8 mouse cellular contexts compared by ENCODE assay signal in the genomic region with DNA sequence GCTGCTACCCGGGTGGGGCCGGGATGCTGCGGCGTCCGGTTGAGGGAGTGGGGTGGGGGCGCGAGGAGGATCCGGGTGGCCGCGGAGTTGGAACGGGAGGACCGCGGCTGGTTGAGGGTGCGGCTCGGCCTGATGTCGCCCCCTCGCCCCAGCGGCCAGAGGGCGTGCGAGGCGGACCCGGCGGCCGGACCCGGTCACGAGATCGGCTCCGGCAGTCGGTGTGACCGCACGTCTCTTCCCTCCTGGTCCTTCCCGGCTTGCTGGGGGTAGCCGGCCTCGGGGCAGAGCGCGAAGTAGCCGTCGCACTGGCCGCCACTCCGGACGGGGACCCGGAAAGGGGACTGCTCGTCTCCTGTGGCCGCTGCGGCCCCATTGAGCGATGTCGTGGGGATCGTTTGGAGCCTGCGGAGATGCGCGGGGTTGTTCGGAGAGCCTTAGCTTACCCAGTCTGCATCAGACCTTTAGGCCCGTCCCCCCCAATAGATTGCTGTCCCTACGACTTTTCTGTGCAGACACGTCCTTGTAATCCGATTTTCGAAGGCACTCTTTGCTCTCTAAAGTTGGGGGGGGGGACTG. TPM values are rescaled to one million over a fixed set of nuclear protein-coding genes. Genes with fewer than 3 reads are reported as not detected.
DNase-seq lines count a peak whose midpoint lies in the region; ATAC-seq and TF ChIP-seq lines count a peak whose summit lies in the region.

No protein-coding gene starts in this region.

- H3K4me1 ChIP-seq in heart, embryonic 13.5 days, result peaks cover 16% of the 10 kb centered on the region
- peaks cover 26% of the 10 kb centered on the region for H3K4me1 ChIP-seq in G1E (ENCODE audit: insufficient read depth, low read depth, low read length)
- peaks cover 11% of the 10 kb centered on the region for H3K4me1 ChIP-seq in forebrain, postnatal 0 days (ENCODE audit: insufficient read depth)

- peak overlapping the region; percentile 85 for H3K27ac ChIP-seq in heart, embryonic 13.5 days (replicated peaks)
- peak overlapping the region; percentile 86 for H3K27ac ChIP-seq in forebrain, postnatal 0 days (ENCODE audit: low read depth, low read length)

- no peaks in the 10 kb centered on the region for H3K9me3 ChIP-seq in heart, embryonic 13.5 days
- H3K9me3 ChIP-seq in G1E (replicated peaks), result no peaks in the 10 kb centered on the region
- no peaks in the 10 kb centered on the region for H3K9me3 ChIP-seq in forebrain, postnatal 0 days (ENCODE audit: low read length)

- peak; percentile 85 for ATAC-seq in heart, embryonic 13.5 days (ENCODE audit: extremely low read depth, insufficient number of reproducible peaks, low FRiP score, low TSS enrichment)
- ATAC-seq in G1E (ENCODE audit: extremely low read depth, insufficient number of reproducible peaks, low FRiP score, poor library complexity, severe bottlenecking), result no peak
- ATAC-seq in forebrain, postnatal 0 days, result peak; percentile 42
- peak; percentile 28 for ATAC-seq in megakaryocyte-erythroid progenitor cell, adult 5-6 weeks (replicated peaks; ENCODE audit: low FRiP score, low TSS enrichment, poor library complexity, severe bottlenecking)

- H3K27me3 ChIP-seq in heart, embryonic 13.5 days (replicated peaks), result no peaks in the 10 kb centered on the region
- no peaks in the 10 kb centered on the region for H3K27me3 ChIP-seq in G1E (ENCODE audit: insufficient read depth, low read length)
- no peaks in the 10 kb centered on the region for H3K27me3 ChIP-seq in forebrain, postnatal 0 days (ENCODE audit: insufficient read depth, low read length)

- WGBS in heart, embryonic 13.5 days, result under 1% methylated on average over 49 of the region's 57 CpGs
- WGBS in forebrain, postnatal 0 days, result under 1% methylated on average over 54 of the region's 57 CpGs

- H3K9ac ChIP-seq in heart, embryonic 13.5 days, result peak overlapping the region; percentile 98
- H3K9ac ChIP-seq in forebrain, postnatal 0 days, result peak overlapping the region; percentile 93

- H3K36me3 ChIP-seq in heart, embryonic 13.5 days, result peaks cover 17% of the 10 kb centered on the region
- peaks cover 44% of the 10 kb centered on the region for H3K36me3 ChIP-seq in G1E (replicated peaks)
- 0 out of 2 replicates have a peak, but pooled peaks cover 4% of the 10 kb centered on the region for H3K36me3 ChIP-seq in forebrain, postnatal 0 days (ENCODE audit: insufficient read depth)

- no peak for TF ChIP-seq CTCF in G1E (IDR thresholded peaks at IDR 0.05; ENCODE audit: low read depth, low read length)
- 0 out of 2 replicates have a peak, but pooled peaks have one; percentile 33 for TF ChIP-seq CTCF in forebrain, postnatal 0 days (IDR thresholded peaks at IDR 0.05; ENCODE audit: low read depth)

- peak overlapping the region; percentile 88 for H3K4me2 ChIP-seq in heart, embryonic 13.5 days
- H3K4me2 ChIP-seq in forebrain, postnatal 0 days (ENCODE audit: low read depth), result peak overlapping the region; percentile 64

- DNase-seq in heart, adult 11 months, result no peak
- peak; percentile 27 for DNase-seq in G1E (ENCODE audit: low spot score)
- no peak for DNase-seq in forebrain, postnatal 0 days
- DNase-seq in embryo, embryonic 11 days, result no peak
- no peak for DNase-seq in adrenal gland, postnatal 25 days
- no peak for DNase-seq in urinary bladder, postnatal 36 days (ENCODE audit: low spot score in 2 of 2)

- peak overlapping the region; percentile 96 for H3K4me3 ChIP-seq in heart, embryonic 13.5 days
- peak overlapping the region; percentile 93 for H3K4me3 ChIP-seq in G1E (ENCODE audit: low read depth, low read length)
- H3K4me3 ChIP-seq in forebrain, postnatal 0 days (ENCODE audit: low read depth, low read length), result peak overlapping the region; percentile 98

RNA-seq across cellular contexts. Expression of a gene that starts 0.4 kb away (rescaled TPM):
- polyA plus RNA-seq in heart, embryonic 13.5 days (2015; fragmentation: Nextera tagmentation; extraction: Ambion mirVana), result 214 and 236 TPM in 2 replicates
- 147 and 207 TPM in 2 replicates for total RNA-seq in G1E (2014; fragmentation: Nextera tagmentation)
- total RNA-seq in G1E (2017), result 228 and 249 TPM in 2 replicates
- 9.8 and 13.5 TPM in 2 replicates for polyA plus RNA-seq in G1E (2012)
- total RNA-seq in forebrain, postnatal 0 days (2014; rRNA removed), result 142 and 157 TPM in 2 replicates
- polyA plus RNA-seq in forebrain, postnatal 0 days (2015; fragmentation: Nextera tagmentation; extraction: Ambion mirVana), result 364 and 391 TPM in 2 replicates
- 86.2 and 88.4 TPM in 2 replicates for total RNA-seq in megakaryocyte-erythroid progenitor cell, adult 5-6 weeks (2014; fragmentation: Nextera tagmentation)
- total RNA-seq in megakaryocyte-erythroid progenitor cell, adult 5-6 weeks (2017), result 45.5 and 93.0 TPM in 2 replicates
- 123 and 135 TPM in 2 replicates for total RNA-seq in adrenal gland, postnatal 25 days (2021)

RNA-seq across cellular contexts. Expression of a gene that starts 0.5 kb away (rescaled TPM):
- polyA plus RNA-seq in heart, embryonic 13.5 days (2015; fragmentation: Nextera tagmentation; extraction: Ambion mirVana), result 6.2 and 7.5 TPM in 2 replicates
- total RNA-seq in G1E (2014; fragmentation: Nextera tagmentation) (47.3 and 48.3 TPM in 2 replicates), G1E (2017) (17.3 and 20.8 TPM in 2 replicates)
- 0.85 and 2.8 TPM in 2 replicates for polyA plus RNA-seq in G1E (2012)
- total RNA-seq in forebrain, postnatal 0 days (2014; rRNA removed), result 16.4 and 20.0 TPM in 2 replicates
- 14.1 and 14.6 TPM in 2 replicates for polyA plus RNA-seq in forebrain, postnatal 0 days (2015; fragmentation: Nextera tagmentation; extraction: Ambion mirVana)
- 11.4 and 16.2 TPM in 2 replicates for total RNA-seq in megakaryocyte-erythroid progenitor cell, adult 5-6 weeks (2014; fragmentation: Nextera tagmentation)
- total RNA-seq in megakaryocyte-erythroid progenitor cell, adult 5-6 weeks (2017), result 7.5 and 11.7 TPM in 2 replicates
- total RNA-seq in adrenal gland, postnatal 25 days (2021), result 3.9 and 5.1 TPM in 2 replicates

RNA-seq across cellular contexts. Expression of a gene that starts 17.1 kb away (rescaled TPM):
- polyA plus RNA-seq in heart, embryonic 13.5 days (2015; fragmentation: Nextera tagmentation; extraction: Ambion mirVana), result 54.4 and 59.9 TPM in 2 replicates
- total RNA-seq in G1E (2014; fragmentation: Nextera tagmentation) (55.2 and 59.0 TPM in 2 replicates), G1E (2017) (52.6 and 55.2 TPM in 2 replicates)
- 46.4 and 48.8 TPM in 2 replicates for polyA plus RNA-seq in G1E (2012)
- 31.2 and 37.6 TPM in 2 replicates for total RNA-seq in forebrain, postnatal 0 days (2014; rRNA removed)
- 41.0 and 44.2 TPM in 2 replicates for polyA plus RNA-seq in forebrain, postnatal 0 days (2015; fragmentation: Nextera tagmentation; extraction: Ambion mirVana)
- 61.2 and 93.3 TPM in 2 replicates for total RNA-seq in megakaryocyte-erythroid progenitor cell, adult 5-6 weeks (2014; fragmentation: Nextera tagmentation)
- total RNA-seq in megakaryocyte-erythroid progenitor cell, adult 5-6 weeks (2017), result 61.5 and 75.8 TPM in 2 replicates
- total RNA-seq in adrenal gland, postnatal 25 days (2021), result 38.2 and 42.6 TPM in 2 replicates

RNA-seq across cellular contexts. Expression of a gene that starts 17.6 kb away (rescaled TPM):
- 55.5 and 56.8 TPM in 2 replicates for polyA plus RNA-seq in heart, embryonic 13.5 days (2015; fragmentation: Nextera tagmentation; extraction: Ambion mirVana)
- total RNA-seq in G1E (2014; fragmentation: Nextera tagmentation) (46.5 and 61.5 TPM in 2 replicates), G1E (2017) (53.4 and 61.1 TPM in 2 replicates)
- polyA plus RNA-seq in G1E (2012), result 69.9 and 93.7 TPM in 2 replicates
- 136 and 141 TPM in 2 replicates for total RNA-seq in forebrain, postnatal 0 days (2014; rRNA removed)
- polyA plus RNA-seq in forebrain, postnatal 0 days (2015; fragmentation: Nextera tagmentation; extraction: Ambion mirVana), result 147 and 150 TPM in 2 replicates
- total RNA-seq in megakaryocyte-erythroid progenitor cell, adult 5-6 weeks (2014; fragmentation: Nextera tagmentation), result 33.8 and 37.3 TPM in 2 replicates
- 61.3 and 67.8 TPM in 2 replicates for total RNA-seq in megakaryocyte-erythroid progenitor cell, adult 5-6 weeks (2017)
- total RNA-seq in adrenal gland, postnatal 25 days (2021), result 31.3 and 32.1 TPM in 2 replicates

RNA-seq across cellular contexts. Expression of a gene that starts 37.1 kb away (rescaled TPM):
- polyA plus RNA-seq in heart, embryonic 13.5 days (2015; fragmentation: Nextera tagmentation; extraction: Ambion mirVana), result 99.1 and 114 TPM in 2 replicates
- total RNA-seq in G1E (2014; fragmentation: Nextera tagmentation) (104 and 112 TPM in 2 replicates), G1E (2017) (708 and 715 TPM in 2 replicates)
- polyA plus RNA-seq in G1E (2012), result 31.1 and 47.6 TPM in 2 replicates
- 234 and 357 TPM in 2 replicates for total RNA-seq in forebrain, postnatal 0 days (2014; rRNA removed)
- polyA plus RNA-seq in forebrain, postnatal 0 days (2015; fragmentation: Nextera tagmentation; extraction: Ambion mirVana), result 171 and 225 TPM in 2 replicates
- total RNA-seq in megakaryocyte-erythroid progenitor cell, adult 5-6 weeks (2014; fragmentation: Nextera tagmentation), result 195 and 370 TPM in 2 replicates
- 859 and 924 TPM in 2 replicates for total RNA-seq in megakaryocyte-erythroid progenitor cell, adult 5-6 weeks (2017)
- 218 and 290 TPM in 2 replicates for total RNA-seq in adrenal gland, postnatal 25 days (2021)
